Mouse (Mus musculus): ENCODE data around the gene Vmn2r77. TPM values are rescaled to one million over a fixed set of nuclear protein-coding genes. Genes with fewer than 3 reads are reported as not detected.

Gene Vmn2r77
- polyA plus RNA-seq (2015; fragmentation: Nextera tagmentation; extraction: Ambion mirVana): not detected in 2 replicates

GRCm38 (mm10) chr7:86794727-86795126 is at the start of gene Vmn2r77:
Gene Vmn2r77 (plus strand): TSS chr7:86795027.

GRCm38 (mm10) chr7:86775617-86776325 is 19.1 kb upstream of the Vmn2r77 start, which contains the start of gene Folh1:
Gene Folh1 (minus strand): TSS chr7:86775943.

Other genes with a start within 250 kb of the Vmn2r77 start
- gene Olfr295, start 211.2 kb upstream of the Vmn2r77 start, polyA plus RNA-seq (2015; fragmentation: Nextera tagmentation; extraction: Ambion mirVana): not detected in 2 replicates
- not detected in 2 replicates for gene Olfr294, start 178.4 kb upstream of the Vmn2r77 start, polyA plus RNA-seq (2015; fragmentation: Nextera tagmentation; extraction: Ambion mirVana)
- gene Olfr293, start 146.0 kb upstream of the Vmn2r77 start, polyA plus RNA-seq (2015; fragmentation: Nextera tagmentation; extraction: Ambion mirVana): not detected in 2 replicates
- gene Olfr292, start 106.7 kb upstream of the Vmn2r77 start, polyA plus RNA-seq (2015; fragmentation: Nextera tagmentation; extraction: Ambion mirVana): not detected in 2 replicates
- gene Folh1, start 19.1 kb upstream of the Vmn2r77 start, polyA plus RNA-seq (2015; fragmentation: Nextera tagmentation; extraction: Ambion mirVana): 6.8 and 9.1 TPM in 2 replicates
- gene Vmn2r78, start 120.1 kb downstream of the Vmn2r77 start, polyA plus RNA-seq (2015; fragmentation: Nextera tagmentation; extraction: Ambion mirVana): not detected in 2 replicates
- not detected in 2 replicates for gene Vmn2r79, start 201.1 kb downstream of the Vmn2r77 start, polyA plus RNA-seq (2015; fragmentation: Nextera tagmentation; extraction: Ambion mirVana)

All from neural tube, postnatal 0 days (tissue).